Mouse (Mus musculus): ENCODE results near the gene Msh2.

DNA sequence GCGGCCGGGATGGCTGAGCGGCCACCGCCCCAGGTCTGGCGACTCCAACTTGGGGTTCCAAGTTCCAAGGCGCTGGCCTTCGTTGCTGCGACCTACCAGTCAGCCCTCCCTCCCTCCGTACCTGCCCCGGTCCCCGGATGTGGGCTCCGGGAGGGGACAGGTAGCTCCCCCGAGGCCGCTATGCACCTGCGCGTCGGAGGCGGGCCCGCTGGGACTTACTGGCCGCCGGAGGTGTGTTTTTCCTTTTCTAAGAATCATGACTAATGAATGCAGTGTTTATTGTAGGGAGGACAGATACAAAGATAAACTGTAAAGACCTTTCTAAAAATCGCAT is 35.1 kb upstream of the Msh2 start:
- TF ChIP-seq TAL1 (IDR thresholded peaks at IDR 0.05; ENCODE audit: low read length): no peak
- TF ChIP-seq GATA1 (IDR thresholded peaks at IDR 0.05; ENCODE audit: low read length): no peak
